Mouse (Mus musculus): Measurements from ENCODE around the gene Dvl3. TPM values are rescaled to one million over a fixed set of nuclear protein-coding genes. Genes with fewer than 3 reads are reported as not detected.
A peak's percentile ranks its signal among the peaks of the same experiment; 100 is the strongest.

Dvl3 gene
- polyA plus RNA-seq, 1 experiment from 2014 or later, result 8.7 TPM

GRCm38 (mm10) chr16:20530941-20531340 lies 14.2 kb downstream of the Dvl3 start:
- H3K4me1 ChIP-seq (replicated peaks; ENCODE audit: control insufficient read depth, insufficient read depth), result no peaks in the 10 kb centered on the region
- H3K9me3 ChIP-seq (ENCODE audit: control insufficient read depth, low read length), result no peaks in the 10 kb centered on the region
- H3K4me2 ChIP-seq (replicated peaks; ENCODE audit: low read depth), result no peak overlapping the region
- ATAC-seq (ENCODE audit: low FRiP score, low TSS enrichment) (no peak), DNase-seq (ENCODE audit: low spot score) (no peak)
- no peak overlapping the region for H3K9ac ChIP-seq (ENCODE audit: low read length)
- TF ChIP-seq CTCF (IDR thresholded peaks at IDR 0.05; ENCODE audit: low read depth) (no peak), EP300 (optimal IDR thresholded peaks at IDR 0.05) (no peak)
- no peak overlapping the region for H3K27ac ChIP-seq (replicated peaks)
- no peaks in the 10 kb centered on the region for H3K27me3 ChIP-seq (ENCODE audit: control insufficient read depth, insufficient read depth, low read length)
- WGBS, result 94% methylated on average over 20 of the region's 20 CpGs
- H3K36me3 ChIP-seq (ENCODE audit: control insufficient read depth, insufficient read depth, low read length), result peaks cover 38% of the 10 kb centered on the region
- no peak overlapping the region for H3K4me3 ChIP-seq (ENCODE audit: low read depth, low read length)

DNA sequence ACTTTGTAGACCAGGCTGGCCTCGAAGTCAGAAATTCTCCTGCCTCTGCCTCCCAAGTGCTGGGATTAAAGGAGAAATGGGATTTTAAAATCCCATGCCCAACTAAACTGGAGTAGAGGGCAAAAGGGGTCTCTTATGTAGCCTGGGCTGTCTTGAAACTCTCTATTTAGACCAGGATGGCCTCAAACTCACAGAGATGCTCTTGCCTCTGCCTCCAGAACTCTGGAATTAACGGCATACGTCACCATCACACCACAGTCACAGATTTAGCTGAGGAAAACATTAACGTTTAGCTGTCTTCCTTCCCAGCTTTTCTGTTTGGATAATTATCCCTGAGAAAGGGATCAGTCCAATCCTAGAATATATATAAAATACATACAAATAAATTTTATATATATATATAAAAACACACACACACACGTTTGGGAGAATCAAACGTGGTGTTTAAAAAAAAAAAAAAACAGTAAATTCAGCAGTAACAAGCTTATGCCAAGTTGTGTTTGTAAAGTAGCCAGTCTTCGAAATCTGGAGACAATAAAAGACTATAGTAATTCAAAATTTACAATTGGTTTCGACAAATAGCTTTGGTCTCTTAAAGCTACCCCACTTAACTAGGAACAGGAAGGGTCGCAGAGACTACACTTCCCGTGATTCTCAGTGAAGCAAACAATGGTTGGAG lies 18.0 kb downstream of the Dvl3 start:
- WGBS, result 38% methylated on average over 10 of the region's 10 CpGs
- H3K4me1 ChIP-seq (replicated peaks; ENCODE audit: control insufficient read depth, insufficient read depth), result no peaks in the 10 kb centered on the region; the same call in 1 of the 2 replicates
- TF ChIP-seq EP300 (optimal IDR thresholded peaks at IDR 0.05) (no peak), CTCF (IDR thresholded peaks at IDR 0.05; ENCODE audit: low read depth) (no peak)
- H3K9ac ChIP-seq (ENCODE audit: low read length), result no peak overlapping the region
- no peaks in the 10 kb centered on the region for H3K27me3 ChIP-seq (ENCODE audit: control insufficient read depth, insufficient read depth, low read length)
- H3K27ac ChIP-seq (replicated peaks), result no peak overlapping the region
- no peak overlapping the region; the same call in 1 of the 2 replicates for H3K4me3 ChIP-seq (ENCODE audit: low read depth, low read length)
- DNase-seq (ENCODE audit: low spot score) (no peak), ATAC-seq (ENCODE audit: low FRiP score, low TSS enrichment) (no peak)
- peaks cover 17% of the 10 kb centered on the region for H3K36me3 ChIP-seq (ENCODE audit: control insufficient read depth, insufficient read depth, low read length)
- no peak overlapping the region for H3K4me2 ChIP-seq (replicated peaks; ENCODE audit: low read depth)
- H3K9me3 ChIP-seq (ENCODE audit: control insufficient read depth, low read length), result no peaks in the 10 kb centered on the region

GRCm38 (mm10) chr16:20535296-20536080 lies 18.7 kb downstream of the Dvl3 start, which contains the start of gene Ap2m1:
Gene Ap2m1, plus strand, starts transcription at chr16:20535478.
- Histone ChIP-seq H3K9me3 (ENCODE audit: control insufficient read depth, low read length) (no peaks in the 10 kb centered on the region), H3K27ac (replicated peaks) (peak within 1 kb of the TSS; percentile 95), H3K4me3 (ENCODE audit: low read depth, low read length) (peak within 1 kb of the TSS; percentile 78), H3K4me1 (replicated peaks; ENCODE audit: control insufficient read depth, insufficient read depth) (no peaks in the 10 kb centered on the region; the same call in 1 of the 2 replicates), H3K27me3 (ENCODE audit: control insufficient read depth, insufficient read depth, low read length) (no peaks in the 10 kb centered on the region), H3K4me2 (replicated peaks; ENCODE audit: low read depth) (peak within 1 kb of the TSS; percentile 76), H3K9ac (ENCODE audit: low read length) (peak within 1 kb of the TSS; percentile 91), H3K36me3 (ENCODE audit: control insufficient read depth, insufficient read depth, low read length) (peaks cover 20% of the 10 kb centered on the region)
- DNase-seq (ENCODE audit: low spot score) (peak; percentile 98), ATAC-seq (ENCODE audit: low FRiP score, low TSS enrichment) (peak; percentile 97)
- under 1% methylated on average over 52 of the region's 52 CpGs for WGBS
- TF ChIP-seq EP300 (optimal IDR thresholded peaks at IDR 0.05) (no peak), CTCF (IDR thresholded peaks at IDR 0.05; ENCODE audit: low read depth) (peak; percentile 13)

DNA sequence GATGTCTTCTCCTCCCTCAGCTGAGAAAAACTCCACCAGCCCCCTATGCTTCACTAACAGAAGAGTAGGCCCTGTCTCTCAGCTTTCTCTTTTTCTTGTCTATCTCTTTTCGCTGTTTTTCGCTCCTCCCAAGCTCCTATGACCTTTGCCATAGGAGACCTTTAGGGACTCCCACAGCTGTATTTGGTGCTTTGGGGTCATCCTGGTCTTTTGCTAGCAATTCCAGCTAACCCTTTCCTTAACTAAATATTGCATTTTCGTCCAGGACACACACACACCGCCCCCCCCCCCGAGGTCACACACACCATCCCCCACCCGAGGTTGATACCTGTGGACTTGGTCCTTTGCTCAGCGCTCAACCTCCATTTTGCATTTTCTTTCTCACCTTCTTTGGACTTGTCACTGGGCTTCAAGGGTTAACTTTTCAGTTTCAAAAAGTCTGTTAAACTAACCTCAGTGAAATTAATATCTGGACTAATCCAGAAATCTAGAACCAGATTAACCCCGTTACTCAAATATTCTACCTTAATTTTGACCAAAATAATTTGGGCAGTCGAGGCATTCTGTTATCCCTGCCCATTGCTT lies 19.4 kb downstream of the Dvl3 start:
- WGBS, result 19% methylated on average over 9 of the region's 9 CpGs
- peak overlapping the region; percentile 95; the same call in 1 of the 2 replicates for H3K27ac ChIP-seq (replicated peaks)
- H3K27me3 ChIP-seq (ENCODE audit: control insufficient read depth, insufficient read depth, low read length), result no peaks in the 10 kb centered on the region
- no peaks in the 10 kb centered on the region; the same call in 1 of the 2 replicates for H3K4me1 ChIP-seq (replicated peaks; ENCODE audit: control insufficient read depth, insufficient read depth)
- H3K9me3 ChIP-seq (ENCODE audit: control insufficient read depth, low read length), result no peaks in the 10 kb centered on the region
- peak overlapping the region; percentile 76 for H3K4me2 ChIP-seq (replicated peaks; ENCODE audit: low read depth)
- ATAC-seq (ENCODE audit: low FRiP score, low TSS enrichment) (no peak), DNase-seq (ENCODE audit: low spot score) (no peak)
- no peak for TF ChIP-seq CTCF (IDR thresholded peaks at IDR 0.05; ENCODE audit: low read depth)
- no peak for TF ChIP-seq EP300 (optimal IDR thresholded peaks at IDR 0.05)
- H3K36me3 ChIP-seq (ENCODE audit: control insufficient read depth, insufficient read depth, low read length), result peaks cover 15% of the 10 kb centered on the region
- peak overlapping the region; percentile 78 for H3K4me3 ChIP-seq (ENCODE audit: low read depth, low read length)
- H3K9ac ChIP-seq (ENCODE audit: low read length), result peak overlapping the region; percentile 91

DNA sequence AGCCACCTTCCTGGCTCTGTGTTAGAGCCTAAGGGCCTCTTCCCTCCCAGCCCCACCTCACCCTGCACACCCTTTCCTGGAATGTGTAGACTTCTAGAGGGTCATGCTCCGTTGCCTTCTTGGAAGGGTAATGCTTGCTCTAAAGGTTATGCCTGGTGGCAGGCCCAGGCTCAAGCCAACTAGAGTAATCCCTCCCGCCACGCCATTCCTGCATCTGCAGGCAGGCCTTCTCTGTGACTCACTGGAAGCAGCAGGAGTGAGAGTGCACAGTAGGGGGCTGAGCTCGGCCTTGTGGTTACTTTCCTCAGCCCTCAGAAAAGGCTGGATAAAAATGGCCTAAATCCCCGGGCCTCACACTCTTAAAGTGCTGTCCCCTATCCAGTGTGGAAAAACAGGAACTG lies 20.3 kb downstream of the Dvl3 start:
- ATAC-seq (ENCODE audit: low FRiP score, low TSS enrichment) (peak; percentile 5; the same call in 1 of the 2 replicates), DNase-seq (ENCODE audit: low spot score) (peak; percentile 55)
- Histone ChIP-seq H3K27me3 (ENCODE audit: control insufficient read depth, insufficient read depth, low read length) (no peaks in the 10 kb centered on the region), H3K4me1 (replicated peaks; ENCODE audit: control insufficient read depth, insufficient read depth) (no peaks in the 10 kb centered on the region; the same call in 1 of the 2 replicates), H3K36me3 (ENCODE audit: control insufficient read depth, insufficient read depth, low read length) (peaks cover 14% of the 10 kb centered on the region), H3K27ac (replicated peaks) (peak overlapping the region; percentile 66), H3K9ac (ENCODE audit: low read length) (peak overlapping the region; percentile 35; the same call in 1 of the 2 replicates), H3K4me2 (replicated peaks; ENCODE audit: low read depth) (peak overlapping the region; percentile 76), H3K9me3 (ENCODE audit: control insufficient read depth, low read length) (no peaks in the 10 kb centered on the region), H3K4me3 (ENCODE audit: low read depth, low read length) (peak overlapping the region; percentile 5)
- WGBS, result 17% methylated on average over 5 of the region's 5 CpGs
- TF ChIP-seq CTCF (IDR thresholded peaks at IDR 0.05; ENCODE audit: low read depth) (peak; percentile 43), EP300 (optimal IDR thresholded peaks at IDR 0.05) (no peak)

Measured in stomach, postnatal 0 days (tissue).